Mouse (Mus musculus): ENCODE results near the gene Fam183b.

- TF ChIP-seq CTCF (conservative IDR thresholded peaks at IDR 0.05; ENCODE audit: low read length), result no peak
- no peak for TF ChIP-seq POU5F1 (IDR thresholded peaks at IDR 0.05; ENCODE audit: borderline replicate concordance, low read length)
Measured at GRCm38 (mm10) chr11:58789532-58789931, 12.2 kb downstream of the Fam183b start.
